Mouse (Mus musculus) adrenal gland, postnatal 25 days (tissue): ENCODE data around the gene St7l. TPM values are rescaled to one million over a fixed set of nuclear protein-coding genes. Genes with fewer than 3 reads are reported as not detected.
A peak's percentile ranks its signal among the peaks of the same experiment; 100 is the strongest.
"Not testable (repeated sequence)": the region's sequence is repeated elsewhere in the genome, so short reads cannot be mapped to it uniquely, and the experiment has no call there.

Experiments used
- DNase-seq: peaks from one replicate; pipeline ENCODE4 v3.0.0; 2021; ENCODE audit warnings: mixed read lengths
- long read RNA-seq: library from polyadenylated mRNA; stranded (forward); transcript quantifications from one replicate; pipeline ENCODE4 v2.0.0, GENCODE M21; 2021
- total RNA-seq: library from RNA; stranded (reverse); gene quantifications from 2 replicates; pipeline ENCODE4 v1.2.3, GENCODE M21; 2021

The St7l gene
- total RNA-seq, result 49.2 and 55.8 TPM in 2 replicates
- long read RNA-seq, full-length matches to known transcripts, result 27 of 40 reads
- long read RNA-seq, partial matches to known transcripts, result 4 of 40 reads
- long read RNA-seq, other reads (novel, unspliced or antisense), result 9 of 40 reads

- peak; percentile 90 for DNase-seq
Measured at GRCm38 (mm10) chr3:104863786-104864650, at the start of gene St7l, which contains the start of gene Capza1. St7l (plus strand) TSS chr3:104864005. Capza1 (minus strand) TSS chr3:104864505.

- no peak for DNase-seq
Measured at GRCm38 (mm10) chr3:104814746-104815145, 49.1 kb upstream of the St7l start.

GRCm38 (mm10) chr3:104815346-104815745, 48.5 kb upstream of the St7l start:
- no peak for DNase-seq

GRCm38 (mm10) chr3:104816130-104816529, 47.7 kb upstream of the St7l start:
- no peak for DNase-seq

- DNase-seq, result peak; percentile 65
Measured at GRCm38 (mm10) chr3:104817481-104817990, 46.3 kb upstream of the St7l start.

GRCm38 (mm10) chr3:104817991-104818748, 45.6 kb upstream of the St7l start, which contains the start of gene Mov10:
Mov10 (minus strand) TSS chr3:104818563.
- DNase-seq, result peak; percentile 65

- no peak for DNase-seq
Measured at GRCm38 (mm10) chr3:104818749-104819134, 45.1 kb upstream of the St7l start.

GRCm38 (mm10) chr3:104820426-104820825, 43.4 kb upstream of the St7l start:
- DNase-seq, result no peak

- no peak for DNase-seq
Measured at GRCm38 (mm10) chr3:104822413-104822812, 41.4 kb upstream of the St7l start.

- DNase-seq, result no peak
Measured at GRCm38 (mm10) chr3:104835797-104836196, 28.0 kb upstream of the St7l start.

GRCm38 (mm10) chr3:104841049-104841448, 22.8 kb upstream of the St7l start:
- no peak for DNase-seq

- DNase-seq, result no peak
Measured at GRCm38 (mm10) chr3:104846601-104847000, 17.2 kb upstream of the St7l start.

- no peak for DNase-seq
Measured at GRCm38 (mm10) chr3:104854465-104854864, 9.3 kb upstream of the St7l start.

GRCm38 (mm10) chr3:104854866-104855265, 8.9 kb upstream of the St7l start:
- no peak for DNase-seq

GRCm38 (mm10) chr3:104856106-104856505, 7.7 kb upstream of the St7l start:
- DNase-seq, result no peak

GRCm38 (mm10) chr3:104858560-104858959, 5.2 kb upstream of the St7l start:
- DNase-seq, result no peak

- DNase-seq, result peak; percentile 90
Measured at GRCm38 (mm10) chr3:104864651-104865340, 991 bp downstream of the St7l start.

- no peak for DNase-seq
Measured at GRCm38 (mm10) chr3:104865341-104865788, 1.6 kb downstream of the St7l start.

GRCm38 (mm10) chr3:104866674-104867073, 2.9 kb downstream of the St7l start:
- not testable (repeated sequence) for DNase-seq

- DNase-seq, result no peak
Measured at GRCm38 (mm10) chr3:104869611-104870010, 5.8 kb downstream of the St7l start.

- no peak for DNase-seq
Measured at GRCm38 (mm10) chr3:104888585-104888984, 24.8 kb downstream of the St7l start.

- DNase-seq, result no peak
Measured at GRCm38 (mm10) chr3:104896141-104896540, 32.3 kb downstream of the St7l start.
